In the genomic region with DNA sequence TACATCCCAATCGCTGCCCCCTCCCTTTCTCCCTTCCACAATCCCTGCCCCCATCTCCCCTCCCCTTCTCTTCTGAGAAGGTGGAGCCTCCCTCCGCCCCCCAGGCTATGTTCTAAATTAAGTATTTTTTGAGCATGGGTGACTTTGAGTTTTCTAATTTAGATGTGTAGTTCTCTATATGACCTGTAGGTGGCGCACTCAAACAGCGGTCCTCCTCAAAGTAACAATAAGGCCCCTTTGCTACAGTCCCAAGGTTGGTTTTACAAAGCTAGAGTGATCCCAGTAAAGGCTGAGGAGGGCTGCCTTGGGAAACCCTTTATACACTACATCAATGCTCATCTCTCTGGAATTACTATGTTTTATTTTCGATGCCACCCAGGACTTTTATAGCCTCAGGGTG, we compare ENCODE assay signal across 10 mouse cellular contexts.
A peak's percentile ranks its signal among the peaks of the same experiment; 100 is the strongest.
DNase-seq lines count a peak whose midpoint lies in the region; ATAC-seq and TF ChIP-seq lines count a peak whose summit lies in the region.
"Had no signal": no experiment of that assay in that cellular context is flagged by ENCODE, and none has a peak within 500 bp of the region (broad histone marks: within the 10 kb centered on the region; RNA-seq: fewer than 3 reads in every experiment).

No protein-coding gene starts in this region.

- H3K9ac ChIP-seq in midbrain, embryonic 14.5 days (replicated peaks; ENCODE audit: low read length) = no peak overlapping the region
- H3K9ac ChIP-seq in midbrain, embryonic 16.5 days (ENCODE audit: low read depth, low read length) = no peak overlapping the region
- H3K9ac ChIP-seq: liver, embryonic 13.5 days had no signal

- WGBS in midbrain, embryonic 14.5 days = 24% methylated on average over 5 of the region's 5 CpGs
- 19% methylated on average over 5 of the region's 5 CpGs for WGBS in midbrain, embryonic 16.5 days

- H3K9me3 ChIP-seq in midbrain, embryonic 14.5 days (ENCODE audit: control insufficient read depth, low read length) = no peaks in the 10 kb centered on the region
- H3K9me3 ChIP-seq in midbrain, embryonic 16.5 days (replicated peaks; ENCODE audit: control insufficient read depth, low read length, poor library complexity, severe bottlenecking) = no peaks in the 10 kb centered on the region
- H3K9me3 ChIP-seq: liver, embryonic 13.5 days had no signal

- H3K4me1 ChIP-seq in midbrain, embryonic 14.5 days (ENCODE audit: control insufficient read depth, insufficient read depth, low read length) = no peaks in the 10 kb centered on the region
- peaks cover 3% of the 10 kb centered on the region; the same call in 1 of the 2 replicates for H3K4me1 ChIP-seq in midbrain, embryonic 16.5 days (ENCODE audit: control insufficient read depth, insufficient read depth, low read length)
- H3K4me1 ChIP-seq: liver, embryonic 13.5 days had no signal

- H3K27me3 ChIP-seq in midbrain, embryonic 14.5 days (ENCODE audit: control insufficient read depth, insufficient read depth, low read length) = no peaks in the 10 kb centered on the region
- H3K27me3 ChIP-seq in midbrain, embryonic 16.5 days (ENCODE audit: control insufficient read depth, insufficient read depth, low read depth, low read length) = no peaks in the 10 kb centered on the region
- H3K27me3 ChIP-seq in splenic B cell, adult 2 months (ENCODE audit: control insufficient read depth, insufficient read depth, low read length, poor library complexity, severe bottlenecking) = no peaks in the 10 kb centered on the region; the same call in 1 of the 2 replicates
- H3K27me3 ChIP-seq: liver, embryonic 13.5 days had no signal

- H3K4me3 ChIP-seq in gastrocnemius, adult 2 months = no peak overlapping the region
- H3K4me3 ChIP-seq in midbrain, embryonic 14.5 days (replicated peaks; ENCODE audit: low read depth, low read length) = no peak overlapping the region
- no peak overlapping the region for H3K4me3 ChIP-seq in midbrain, embryonic 16.5 days (ENCODE audit: low read depth, low read length)
- H3K4me3 ChIP-seq: liver, embryonic 13.5 days had no signal

- TF ChIP-seq CTCF in gastrocnemius, adult 2 months (IDR thresholded peaks at IDR 0.05) = peak; percentile 70

- intact Hi-C loops in gastrocnemius, adult 2 months (cut with DNase I) = loop anchor here (5.0 to 10.0 kb wide), 2 partner anchors 487 to 884 kb away; partner anchors contain the start of gene Rab21

- H3K36me3 ChIP-seq in midbrain, embryonic 14.5 days (ENCODE audit: control insufficient read depth, insufficient read depth, low read length) = no peaks in the 10 kb centered on the region
- H3K36me3 ChIP-seq in midbrain, embryonic 16.5 days (ENCODE audit: control insufficient read depth, insufficient read depth, low read length) = no peaks in the 10 kb centered on the region
- H3K36me3 ChIP-seq in splenic B cell, adult 2 months (ENCODE audit: control insufficient read depth, insufficient read depth, low read length, poor library complexity, severe bottlenecking) = no peaks in the 10 kb centered on the region
- H3K36me3 ChIP-seq: liver, embryonic 13.5 days had no signal

- H3K4me2 ChIP-seq in midbrain, embryonic 14.5 days (ENCODE audit: low read length) = no peak overlapping the region
- no peak overlapping the region for H3K4me2 ChIP-seq in midbrain, embryonic 16.5 days (ENCODE audit: low read length)
- H3K4me2 ChIP-seq: liver, embryonic 13.5 days had no signal

- no peak for ATAC-seq in midbrain, embryonic 14.5 days (ENCODE audit: low FRiP score, low TSS enrichment)
- ATAC-seq in midbrain, embryonic 16.5 days = no peak

- H3K27ac ChIP-seq in gastrocnemius, adult 2 months = no peak overlapping the region
- no peak overlapping the region for H3K27ac ChIP-seq in midbrain, embryonic 14.5 days (replicated peaks; ENCODE audit: low read depth, low read length)
- no peak overlapping the region for H3K27ac ChIP-seq in midbrain, embryonic 16.5 days (ENCODE audit: low read length)
- H3K27ac ChIP-seq: liver, embryonic 13.5 days had no signal

- no peak for DNase-seq in gastrocnemius, adult 2 months
- no peak for DNase-seq in gastrocnemius, postnatal 10 days
- DNase-seq in midbrain, embryonic 14.5 days = peak; percentile 69
- peak; percentile 73 for DNase-seq in embryo, embryonic 10.5 days (ENCODE audit: low spot score)
- peak; percentile 32 for DNase-seq in splenic B cell, adult 2 months (ENCODE audit: low read depth, low spot score)
- no peak for DNase-seq in frontal cortex, postnatal 36 days (ENCODE audit: low spot score in 2 of 2)
- DNase-seq in right cerebral cortex, adult 18-20 months = no peak
- DNase-seq: adrenal gland, adult 2 months; liver, embryonic 13.5 days had no signal

Comparison
In these comparisons a context has a peak if more than half of its experiments do, and no peak if none do; other contexts are left out.
1. DNase-seq: peak in midbrain, embryonic 14.5 days (single experiment), embryo, embryonic 10.5 days (single experiment) and splenic B cell, adult 2 months (single experiment); none in gastrocnemius, adult 2 months (single experiment), gastrocnemius, postnatal 10 days (single experiment), frontal cortex, postnatal 36 days (0 of 2) and right cerebral cortex, adult 18-20 months (single experiment).